Mouse (Mus musculus) kidney, adult 18-20 months (tissue): ENCODE results near the gene Zmynd8.

Experiments
- DNase-seq: peaks from one replicate; pipeline ENCODE4 v3.0.0; 2021

Gene Zmynd8

GRCm38 (mm10) chr2:165792431-165793282, 106.2 kb downstream of the Zmynd8 start:
- DNase-seq: no peak

DNA sequence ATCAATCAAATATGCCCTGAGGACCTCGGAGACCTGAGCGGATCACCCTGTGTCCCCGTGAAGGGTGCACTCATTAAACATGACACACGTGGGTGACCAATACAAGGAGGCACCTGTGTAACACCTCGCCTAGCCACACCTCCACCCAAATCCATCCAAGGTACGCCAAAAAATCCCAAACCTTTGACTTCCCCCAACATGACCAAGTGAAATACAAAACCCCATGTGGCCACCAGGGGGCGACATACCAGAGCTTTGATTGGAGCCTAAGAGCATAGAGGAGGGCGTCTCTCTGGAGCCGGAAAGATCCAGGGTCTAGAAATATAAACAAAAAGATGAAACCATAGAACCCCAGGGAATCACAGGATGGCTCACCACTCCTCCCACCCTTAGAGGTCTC, 107.2 kb downstream of the Zmynd8 start:
- DNase-seq: peak; percentile 67

- no peak for DNase-seq
Measured at GRCm38 (mm10) chr2:165791026-165791425, 107.8 kb downstream of the Zmynd8 start.

DNA sequence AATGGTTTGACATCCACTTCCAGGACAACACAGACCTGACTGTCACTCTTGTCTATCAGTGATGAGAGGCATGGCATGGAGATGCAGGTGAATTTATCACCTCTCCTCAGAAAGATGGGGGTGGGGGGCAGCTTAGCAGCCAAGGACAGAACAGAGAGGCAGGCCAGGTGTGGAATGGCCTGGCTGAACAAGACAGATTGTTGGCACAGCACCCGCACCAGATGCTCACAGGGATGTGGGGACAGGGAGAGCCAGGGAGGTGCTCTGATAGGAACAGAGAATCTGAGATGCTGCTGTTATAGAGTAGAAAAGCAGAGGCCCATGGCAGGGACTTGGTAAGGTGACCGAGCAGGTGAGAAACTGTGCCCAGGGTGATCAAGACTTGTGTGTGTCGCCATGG, 109.1 kb downstream of the Zmynd8 start:
- DNase-seq: no peak

- DNase-seq: no peak
Measured at GRCm38 (mm10) chr2:165788796-165789195, 110.0 kb downstream of the Zmynd8 start.

DNA sequence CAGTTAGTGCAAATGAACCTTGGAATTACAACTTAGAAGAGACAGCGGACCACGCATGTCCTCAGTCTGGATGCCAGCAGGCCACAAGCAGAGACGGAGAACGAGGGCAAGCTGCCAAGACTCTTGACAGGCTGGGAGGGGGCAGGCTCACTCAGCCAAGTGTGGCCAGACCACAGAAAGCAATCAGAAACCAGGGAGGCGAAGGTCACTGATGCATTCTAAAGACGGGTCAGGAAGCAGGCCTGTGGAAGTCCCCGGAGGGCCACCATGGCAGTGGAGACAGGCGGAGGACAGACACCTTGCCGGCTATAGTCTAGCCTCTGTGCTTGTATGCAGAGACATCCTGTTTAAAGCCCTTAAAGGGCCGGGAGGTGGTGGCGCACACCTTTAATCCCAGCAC, 110.8 kb downstream of the Zmynd8 start:
- peak; percentile 92 for DNase-seq

DNA sequence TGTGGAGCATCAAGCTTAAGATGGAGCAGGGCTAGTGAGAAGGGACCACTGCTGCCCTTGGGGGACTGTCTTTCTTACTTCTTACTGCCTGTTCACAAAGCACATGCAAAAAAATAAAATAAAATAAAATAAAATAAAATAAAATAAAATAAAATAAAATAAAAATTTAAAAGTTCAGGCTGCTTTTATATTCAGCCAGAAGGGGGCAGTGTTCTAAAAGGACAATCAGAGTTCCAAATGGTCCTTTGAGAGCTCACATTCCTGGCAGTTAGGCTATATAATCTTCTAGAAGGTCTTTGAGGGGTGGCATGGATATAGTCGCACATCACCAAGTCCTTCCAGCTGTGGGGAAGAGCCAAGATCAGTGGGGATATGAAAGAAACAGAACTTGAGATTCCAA, 112.3 kb downstream of the Zmynd8 start:
- DNase-seq: no peak

- no peak for DNase-seq
Measured at GRCm38 (mm10) chr2:165785312-165786036, 113.3 kb downstream of the Zmynd8 start.

GRCm38 (mm10) chr2:165782324-165782723, 116.5 kb downstream of the Zmynd8 start:
- DNase-seq: peak; percentile 85

- DNase-seq: peak; percentile 78
Measured at GRCm38 (mm10) chr2:165778927-165779326, 119.9 kb downstream of the Zmynd8 start.

GRCm38 (mm10) chr2:165769375-165769948, 129.4 kb downstream of the Zmynd8 start:
- no peak for DNase-seq

DNA sequence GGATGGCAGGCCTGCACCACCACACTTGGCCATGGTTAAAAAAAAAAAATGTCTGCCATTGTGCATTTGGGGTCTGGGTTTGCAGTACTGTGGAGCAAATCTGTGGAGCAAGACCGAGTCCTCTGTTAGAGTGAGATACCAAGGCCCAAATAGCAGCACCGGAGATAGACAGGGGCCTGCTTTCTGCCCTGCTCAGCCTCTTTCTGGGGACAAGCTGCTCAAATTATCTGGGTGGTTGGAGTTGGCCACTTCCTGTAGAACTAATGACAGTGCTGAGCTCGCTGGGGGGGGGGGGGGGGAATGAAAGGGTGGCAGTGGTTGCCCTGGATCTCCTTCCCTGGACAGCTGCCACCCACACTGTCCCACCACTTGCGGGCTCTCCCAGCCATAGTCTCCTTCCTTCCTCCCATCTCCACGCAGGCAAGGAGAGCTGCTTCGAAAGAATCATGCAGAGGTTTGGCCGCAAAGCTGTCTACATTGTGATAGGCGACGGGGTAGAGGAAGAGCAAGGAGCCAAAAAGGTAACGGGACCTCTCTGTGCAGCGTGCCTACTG, 129.9 kb downstream of the Zmynd8 start:
- DNase-seq: no peak

DNA sequence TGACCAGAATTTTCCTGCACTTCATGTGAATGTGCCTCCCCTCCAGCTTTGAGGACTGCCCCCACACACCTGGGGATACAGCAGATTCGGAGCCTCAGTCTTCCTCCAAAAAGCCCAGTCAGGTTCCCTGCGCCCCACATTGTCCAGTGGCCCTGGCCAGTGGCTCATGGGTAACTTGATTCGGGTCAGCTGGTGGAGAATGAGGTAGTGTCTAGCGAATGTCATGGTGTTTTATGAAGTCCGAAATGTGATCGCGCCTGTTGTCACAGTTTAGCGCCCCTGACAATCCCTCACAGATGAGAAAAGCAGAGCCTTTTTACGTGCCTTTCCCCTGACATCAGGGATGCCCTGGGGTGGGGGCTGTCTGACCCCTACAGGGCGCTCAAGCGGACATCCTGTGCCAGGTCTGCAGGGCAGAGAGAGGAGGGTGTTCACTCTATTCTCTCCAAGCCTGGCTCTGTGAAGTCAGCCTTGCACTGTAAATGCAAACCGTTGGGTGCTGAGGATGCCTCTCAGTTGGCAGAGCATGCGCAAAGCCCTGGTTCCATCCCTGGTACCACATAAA, 139.3 kb downstream of the Zmynd8 start:
- no peak for DNase-seq

GRCm38 (mm10) chr2:165758534-165758933, 140.3 kb downstream of the Zmynd8 start:
- no peak for DNase-seq

DNA sequence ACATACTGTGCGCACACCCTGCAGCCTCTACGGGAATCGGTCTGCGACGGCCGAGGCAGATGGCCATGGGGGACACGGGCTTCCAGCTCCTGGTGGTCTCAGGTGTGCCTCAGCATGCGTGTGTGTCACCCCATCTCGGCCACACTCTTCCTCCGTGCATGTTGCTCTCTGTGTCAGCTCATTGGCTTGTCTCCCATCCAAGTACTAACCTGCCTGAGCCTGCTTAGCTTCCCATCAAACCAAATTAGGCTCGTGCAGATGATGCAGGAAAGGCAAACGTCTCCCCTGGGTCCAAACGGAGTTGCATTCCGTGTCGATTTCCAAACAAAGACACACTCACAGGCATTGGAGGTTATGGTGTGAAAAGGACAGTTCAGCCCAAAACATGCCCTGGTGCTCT, 141.0 kb downstream of the Zmynd8 start:
- DNase-seq: no peak

DNA sequence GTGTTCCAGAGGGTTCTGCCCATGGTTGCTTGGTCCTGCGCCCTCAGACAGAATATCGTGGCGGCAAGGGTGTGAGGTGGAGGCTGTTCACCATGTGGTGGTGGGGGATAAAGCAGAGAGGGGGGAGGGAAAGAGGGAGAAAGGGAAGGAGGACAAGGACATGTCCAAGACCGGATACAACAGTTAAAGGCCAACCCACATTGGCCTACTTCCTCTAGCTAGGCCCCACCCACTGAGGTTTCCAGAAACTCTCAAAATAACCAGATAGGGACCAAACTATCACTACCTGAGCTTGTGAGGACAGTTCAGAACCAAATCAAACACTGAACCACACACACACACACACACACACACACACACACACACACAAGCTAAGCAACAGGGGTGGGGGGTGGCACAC, 146.1 kb downstream of the Zmynd8 start:
- DNase-seq: no peak

- no peak for DNase-seq
Measured at GRCm38 (mm10) chr2:165751068-165751467, 147.7 kb downstream of the Zmynd8 start.

- DNase-seq: no peak
Measured at GRCm38 (mm10) chr2:165748426-165748825, 150.4 kb downstream of the Zmynd8 start.

GRCm38 (mm10) chr2:165747975-165748374, 150.8 kb downstream of the Zmynd8 start:
- no peak for DNase-seq

DNA sequence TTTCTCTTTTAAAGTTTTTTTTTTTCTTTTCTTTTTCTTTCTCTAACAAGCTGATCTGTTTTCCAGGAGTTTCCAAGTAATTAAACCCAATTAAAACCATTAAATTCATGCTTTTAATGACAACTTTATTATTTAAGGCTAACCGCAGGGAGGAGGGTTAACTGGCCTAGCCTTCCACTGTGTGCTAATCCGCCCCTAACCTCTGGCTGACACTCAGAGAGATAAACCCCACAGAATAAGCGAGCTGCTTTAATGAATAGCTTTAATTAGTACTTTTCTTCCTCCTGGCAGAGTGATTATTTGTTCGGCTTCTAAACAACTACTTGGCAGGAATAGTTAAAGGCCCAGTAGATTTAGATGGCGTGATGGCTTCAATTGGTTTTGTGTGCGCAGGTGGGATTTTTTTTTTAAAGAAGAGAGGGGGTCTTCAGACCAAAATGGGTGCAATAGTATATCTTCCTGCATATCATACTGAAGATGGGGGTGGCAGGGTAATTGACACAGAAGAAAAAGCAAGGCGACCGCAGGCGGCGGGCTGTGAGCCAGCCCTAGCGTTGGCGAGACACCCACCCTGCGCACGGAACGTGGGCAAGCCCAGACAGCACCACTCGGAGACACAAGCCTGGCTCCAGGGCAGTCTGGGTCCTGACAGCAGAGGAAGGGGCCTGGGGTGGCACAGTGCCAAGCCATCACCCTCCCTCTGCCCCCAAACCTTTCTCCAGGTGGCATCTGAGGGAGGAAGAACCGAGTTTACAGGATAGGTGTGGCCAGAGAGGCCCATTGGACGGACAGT, 153.3 kb downstream of the Zmynd8 start:
- no peak for DNase-seq

DNA sequence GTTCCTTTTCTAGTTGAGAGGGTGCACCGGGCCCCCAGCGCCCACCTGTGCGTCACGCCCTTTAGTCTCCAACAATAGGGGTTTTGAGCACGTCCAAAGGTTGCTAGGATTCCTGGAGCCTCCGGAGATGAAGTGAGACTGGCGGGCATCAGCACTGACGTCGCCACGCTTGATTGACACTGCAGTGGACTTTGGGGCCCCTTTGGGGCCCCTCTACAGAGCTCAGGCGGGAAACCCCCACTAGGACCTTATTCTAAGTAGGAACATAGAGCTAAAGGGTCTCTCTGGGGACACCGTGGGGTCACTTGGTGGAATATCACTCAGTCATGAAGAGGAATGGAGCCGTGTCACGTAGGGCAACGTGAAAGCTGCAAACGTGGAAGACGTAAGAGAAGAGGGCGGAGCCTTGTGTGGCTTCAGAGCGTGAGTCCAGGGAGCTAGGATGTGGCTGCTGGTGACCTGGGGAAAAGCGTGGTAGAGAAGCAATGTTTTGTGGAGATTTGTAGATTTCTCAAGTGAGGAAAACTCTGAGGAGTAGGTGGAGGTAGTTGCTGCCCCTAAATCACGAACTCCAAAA, 156.5 kb downstream of the Zmynd8 start:
- DNase-seq: no peak

GRCm38 (mm10) chr2:165741526-165742050, 157.2 kb downstream of the Zmynd8 start:
- no peak for DNase-seq
